Mouse (Mus musculus) telencephalon, adult 2 months (tissue): ENCODE measurements around the gene Agl.
A peak's percentile ranks its signal among the peaks of the same experiment; 100 is the strongest.

Source experiments
- DNase-seq: peaks from one replicate; pipeline ENCODE4 v3.0.0-alpha.2; 2011; ENCODE audit warnings: low read depth, low spot score

Agl gene

GRCm38 (mm10) chr3:116807811-116808506 lies at the start of gene Agl:
Gene Agl (minus strand): TSS chr3:116808166.
- peak; percentile 72 for DNase-seq

- DNase-seq = no peak
Measured at GRCm38 (mm10) chr3:116857611-116858010, 49.6 kb upstream of the Agl start.

- DNase-seq = no peak
Measured at GRCm38 (mm10) chr3:116852421-116852820, 44.5 kb upstream of the Agl start.

DNA sequence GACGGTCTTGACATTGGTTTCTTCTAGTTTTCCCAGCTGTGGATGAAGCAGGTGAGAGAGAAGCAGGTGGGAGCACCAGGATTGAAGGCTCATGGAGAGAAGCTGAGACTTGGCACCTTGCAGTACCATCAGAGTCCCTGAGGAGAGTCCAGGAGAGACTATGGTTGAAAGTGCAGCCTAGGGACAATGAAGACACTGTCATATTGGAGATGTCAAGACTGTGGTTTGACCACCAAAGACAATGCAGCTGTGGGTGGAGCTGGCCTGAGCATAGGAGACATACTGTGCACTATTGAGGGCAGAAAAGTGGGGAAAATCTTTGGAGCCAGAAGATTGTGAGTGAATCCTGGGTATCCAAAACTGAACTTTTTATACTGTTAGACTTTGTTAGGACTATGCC lies 42.4 kb upstream of the Agl start:
- DNase-seq = no peak

GRCm38 (mm10) chr3:116848936-116849335 lies 41.0 kb upstream of the Agl start:
- DNase-seq = no peak

- DNase-seq = no peak
Measured at GRCm38 (mm10) chr3:116848099-116848498, 40.1 kb upstream of the Agl start.

DNA sequence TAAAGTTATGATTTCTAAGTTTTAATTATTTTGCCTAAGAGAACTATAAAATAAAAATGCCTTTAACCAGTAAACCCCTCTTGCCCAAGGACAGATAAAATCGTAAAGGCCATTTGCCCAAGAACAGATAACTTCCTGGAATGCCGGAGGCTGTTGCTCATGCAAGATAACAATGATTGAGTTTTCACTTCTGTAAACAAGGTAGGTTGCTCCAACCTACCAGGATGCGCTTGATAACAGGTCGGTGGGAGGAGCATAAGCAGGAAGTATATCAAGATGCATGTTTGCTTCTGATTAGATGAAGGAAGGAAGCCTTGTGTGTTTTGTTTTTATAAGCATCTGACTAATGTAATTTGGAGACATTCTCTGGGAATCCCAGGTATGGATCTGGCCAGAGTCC lies 38.1 kb upstream of the Agl start:
- no peak for DNase-seq

DNA sequence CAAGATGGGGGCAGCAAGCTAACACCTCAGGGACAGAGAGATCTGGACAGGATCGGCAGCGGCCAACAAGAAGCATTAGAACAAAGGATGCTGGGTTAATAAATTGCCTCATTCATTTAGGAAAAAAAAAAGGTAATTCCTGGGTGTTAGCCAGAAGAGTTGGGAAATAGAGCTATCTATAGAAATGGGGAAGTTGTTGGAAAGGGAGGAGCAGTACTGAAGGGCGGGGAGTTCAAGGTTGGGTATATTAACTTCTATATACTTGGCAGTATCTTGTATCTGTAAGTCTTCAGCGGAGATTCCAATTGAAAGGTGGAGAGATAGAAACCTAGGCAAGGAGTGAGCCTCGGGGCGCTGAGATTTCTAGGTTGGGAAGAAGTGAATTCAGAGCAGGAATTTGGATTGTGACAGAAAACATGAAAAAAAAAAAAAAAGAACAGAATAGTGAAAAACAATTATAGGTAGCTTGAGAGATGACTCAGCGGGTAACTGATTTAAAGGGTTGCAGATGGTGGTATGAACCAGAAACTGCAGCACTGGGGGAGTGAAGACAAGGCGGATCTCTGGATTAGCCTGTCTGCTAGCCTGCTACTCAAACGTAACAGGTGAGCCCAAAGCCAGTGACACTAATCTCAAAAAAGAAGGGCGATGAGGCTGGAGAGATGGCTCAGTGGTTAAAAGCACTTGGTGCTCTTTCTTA lies 37.1 kb upstream of the Agl start:
- DNase-seq = no peak

GRCm38 (mm10) chr3:116841311-116841710 lies 33.3 kb upstream of the Agl start:
- no peak for DNase-seq

DNA sequence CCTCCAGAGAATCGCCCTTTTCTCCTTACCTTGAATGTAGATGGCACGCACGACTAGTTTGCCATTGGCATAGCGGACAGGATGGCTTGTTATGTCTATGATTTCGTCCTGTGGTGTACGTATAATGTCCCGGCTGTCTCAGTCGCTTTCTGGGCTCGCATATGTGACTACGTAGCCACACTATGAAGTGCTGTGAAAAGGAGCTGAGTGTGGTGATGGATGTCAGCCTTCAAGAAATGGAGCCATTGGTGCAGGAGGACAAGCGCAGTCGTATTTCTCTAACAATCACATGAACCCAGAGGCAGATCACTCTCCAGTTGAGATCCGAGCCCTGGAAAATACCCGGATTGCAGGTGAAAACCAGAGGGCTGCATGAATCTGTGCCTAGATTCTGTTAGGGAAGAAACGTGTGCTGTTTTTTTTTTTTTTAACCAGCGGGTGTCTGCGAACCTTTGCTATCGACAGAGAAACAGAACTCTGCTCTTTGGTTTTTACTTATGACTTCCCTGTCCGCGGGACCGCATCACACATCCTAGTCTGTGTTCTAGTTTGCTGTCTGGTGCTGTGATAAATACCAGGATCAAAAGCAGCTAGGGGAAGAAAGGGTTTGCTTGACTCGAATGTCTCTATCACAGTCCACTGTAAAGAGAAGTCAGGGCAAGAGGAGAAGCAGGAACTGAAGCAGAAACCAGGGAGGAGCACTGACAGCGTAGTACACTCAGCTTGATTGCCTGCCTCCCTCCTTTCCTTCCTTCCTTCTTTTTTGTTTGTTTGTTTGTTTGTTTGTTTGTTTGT lies 28.9 kb upstream of the Agl start:
- no peak for DNase-seq

GRCm38 (mm10) chr3:116835770-116836680 lies 28.1 kb upstream of the Agl start:
- peak; percentile 90 for DNase-seq

DNA sequence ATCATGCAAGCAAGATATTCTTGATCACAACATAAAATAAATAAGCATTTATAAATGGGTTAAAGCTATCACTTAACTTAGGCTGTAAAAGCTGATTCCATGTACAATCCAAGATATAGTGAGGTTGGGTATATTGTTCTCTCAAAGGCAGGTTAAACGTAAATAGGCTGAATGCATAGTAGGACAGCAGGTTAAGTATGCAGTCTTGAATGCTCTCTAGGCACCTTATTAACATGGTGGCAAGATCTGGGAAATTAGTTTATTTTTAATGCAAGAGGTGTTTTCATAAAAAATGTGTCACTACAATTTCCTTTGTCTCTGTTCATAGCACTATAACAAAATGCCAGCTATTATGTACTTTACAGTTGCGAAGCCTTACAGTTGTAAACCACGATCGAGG lies 27.4 kb upstream of the Agl start:
- DNase-seq = no peak

DNA sequence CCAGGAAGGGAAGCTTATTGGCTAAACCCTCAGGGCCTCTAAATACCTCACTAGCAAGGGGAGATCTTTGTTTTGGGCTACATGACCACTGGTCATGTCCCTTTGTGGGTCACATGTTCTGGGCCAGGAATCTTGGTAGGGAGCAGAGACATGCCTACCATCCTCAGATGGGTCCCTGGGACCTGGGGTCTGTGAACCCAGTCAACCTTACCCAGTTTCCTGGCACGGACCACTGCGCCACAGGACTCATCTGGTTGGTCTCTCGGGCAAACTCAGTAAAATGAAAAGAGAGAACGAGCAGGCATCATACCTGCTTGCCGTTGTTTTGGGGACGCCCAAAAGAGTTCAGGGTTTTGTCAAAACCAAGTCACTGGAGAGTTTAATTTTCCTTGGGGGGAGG lies 26.3 kb upstream of the Agl start:
- no peak for DNase-seq

DNA sequence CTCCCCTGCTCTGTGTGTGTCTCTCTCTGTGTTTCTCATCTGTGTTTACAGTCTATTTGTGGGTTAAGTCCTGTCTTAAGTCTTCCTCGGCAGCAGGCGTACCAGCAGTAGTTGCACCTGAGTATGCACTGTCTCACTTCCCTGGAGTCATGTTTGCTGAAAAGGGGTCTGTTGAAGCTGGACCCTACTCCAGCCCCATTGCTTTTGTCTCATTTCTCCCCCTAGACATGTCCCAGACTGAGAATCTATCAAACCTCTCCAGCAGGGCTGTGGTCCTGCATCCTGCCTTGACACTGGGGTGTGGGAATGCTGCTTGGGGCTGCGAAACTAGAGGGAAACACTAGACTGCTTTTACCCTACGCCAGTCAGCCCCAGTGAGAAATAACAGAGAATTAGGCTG lies 25.5 kb upstream of the Agl start:
- no peak for DNase-seq

GRCm38 (mm10) chr3:116832526-116833310 lies 24.8 kb upstream of the Agl start:
- DNase-seq = peak; percentile 35

DNA sequence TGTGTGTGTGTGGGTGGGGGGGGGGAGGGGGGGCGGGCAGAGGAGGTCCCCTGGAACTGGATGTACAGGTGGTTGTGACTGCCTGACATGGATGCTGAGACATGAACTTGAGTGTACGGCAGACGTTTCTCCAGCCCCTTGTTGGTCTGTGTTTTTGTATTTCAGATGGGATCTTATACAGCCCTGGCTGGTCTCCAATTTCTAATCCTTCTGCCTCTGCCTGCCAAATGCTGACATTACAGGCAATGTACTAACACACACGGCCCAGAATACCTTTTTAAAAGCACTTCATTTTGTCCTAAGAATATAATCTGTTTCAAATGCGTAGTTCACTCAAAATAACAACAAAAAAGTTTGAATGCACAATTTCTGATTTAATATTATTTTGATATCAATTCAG lies 23.4 kb upstream of the Agl start:
- DNase-seq = no peak

DNA sequence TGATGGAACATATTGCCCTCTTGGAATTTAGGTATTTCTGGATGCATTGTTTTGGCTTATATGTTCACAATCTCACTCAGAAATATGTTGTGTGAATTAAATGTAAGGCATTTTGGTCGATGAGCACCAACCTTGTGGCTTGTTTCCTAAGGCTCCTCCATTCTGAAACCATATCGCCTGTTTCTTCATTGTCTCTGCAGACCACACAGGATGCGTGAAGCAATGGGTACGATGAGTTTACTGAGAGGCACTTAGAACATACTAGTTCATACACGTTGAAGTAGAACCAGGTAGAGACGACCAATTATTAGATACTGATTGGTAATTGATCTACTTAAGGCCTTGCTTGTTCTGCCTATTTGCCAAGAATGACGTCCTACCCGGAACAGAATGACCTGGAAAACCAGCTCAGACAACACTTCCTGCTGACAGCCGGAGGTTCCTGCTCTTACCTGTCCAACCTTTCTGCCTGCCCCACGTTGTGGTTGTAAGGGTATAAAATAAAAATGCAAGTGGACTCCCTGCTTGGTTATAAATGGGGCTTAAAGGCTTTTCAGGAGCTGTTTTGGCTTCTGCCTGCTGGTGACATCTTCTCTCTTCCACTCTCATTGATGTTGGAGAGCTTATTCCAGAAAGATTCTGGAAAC lies 21.4 kb upstream of the Agl start:
- DNase-seq = no peak

GRCm38 (mm10) chr3:116826471-116827215 lies 18.7 kb upstream of the Agl start:
- no peak for DNase-seq

- DNase-seq = no peak
Measured at GRCm38 (mm10) chr3:116817231-116817630, 9.3 kb upstream of the Agl start.
